Mouse (Mus musculus) liver, adult 2 months (tissue): Measurements from ENCODE around the gene Fez1.

Experiments used
- CTCF ChIP-seq: fragments of 200-500 bp; IDR thresholded peaks from 2 replicates; pipeline ENCODE4 v1.5.1; 2011; ENCODE audit warnings: low read depth, low read length, control low read depth
- POLR2A ChIP-seq: fragments of 200-500 bp; IDR thresholded peaks from 2 replicates; pipeline ENCODE4 v1.6.1; 2011; ENCODE audit warnings: low read length, control low read depth; ENCODE audit not compliant: insufficient read depth; ENCODE audit errors: extremely low read depth

GRCm38 (mm10) chr9:36858677-36859076 lies 37.0 kb downstream of the Fez1 start:
- TF ChIP-seq CTCF (no peak), POLR2A (no peak)
